Mouse (Mus musculus) common myeloid progenitor, adult 5-6 weeks (primary cell): ENCODE measurements at regions not wholly inside any gene's neighbourhood (a gene's known extent, or its start where the extent isn't known, plus 50 kb on each side); places are given as distances from the start of the nearest gene placed in this dataset.
A peak's percentile ranks its signal among the peaks of the same experiment; 100 is the strongest.

Experiments used
- ATAC-seq: replicated peaks from 2 replicates; pipeline ENCODE4 v1.8.0; 2016; ENCODE audit warnings: low read depth, mild to moderate bottlenecking, moderate TSS enrichment, inconsistent platforms; ENCODE audit not compliant: poor library complexity, severe bottlenecking

DNA sequence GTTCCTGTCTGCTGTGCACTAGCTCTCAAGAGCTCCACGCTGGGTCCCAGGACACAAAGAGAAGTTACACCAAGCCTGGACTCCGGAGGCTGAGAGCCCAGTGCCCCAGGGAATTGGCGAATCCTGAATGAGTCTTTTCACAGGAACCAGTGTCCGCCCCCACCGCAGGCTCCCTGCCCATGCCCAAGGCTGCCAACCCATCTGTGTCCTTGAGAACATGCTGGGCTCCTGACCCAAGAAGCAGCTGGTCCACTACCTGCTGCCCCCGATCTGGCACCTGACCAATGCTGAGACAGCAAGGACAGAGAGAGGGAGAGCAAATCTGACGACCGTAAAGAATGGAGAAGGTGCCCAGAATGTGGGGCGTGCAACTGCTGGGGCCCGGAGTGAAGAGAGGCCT is 85.2 kb upstream of the Cplx2 start:
- no peak for ATAC-seq

DNA sequence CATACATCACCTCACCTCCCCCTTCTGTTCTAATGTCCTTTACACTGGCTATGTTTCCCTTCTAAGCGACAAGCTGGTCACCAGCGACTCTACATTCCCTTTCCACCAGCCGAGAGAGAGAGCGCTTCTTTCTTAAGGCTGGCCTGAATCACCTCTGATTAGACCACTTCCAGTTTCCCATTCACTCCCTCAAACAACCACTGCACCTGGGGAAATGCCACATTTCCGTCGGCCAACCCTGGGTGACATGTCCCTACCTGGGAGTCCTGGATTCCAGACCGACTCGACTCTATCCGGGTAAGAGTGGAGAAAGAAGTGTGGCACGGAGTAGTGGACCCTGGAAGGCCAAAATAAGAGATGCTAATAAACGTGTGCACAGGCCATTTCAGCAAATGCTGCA is 84.5 kb upstream of the Cplx2 start:
- no peak for ATAC-seq

- no peak for ATAC-seq
Observed at GRCm38 (mm10) chr13:54290066-54290465, 81.1 kb upstream of the Cplx2 start.

GRCm38 (mm10) chr13:54292394-54292793 is 78.8 kb upstream of the Cplx2 start:
- no peak for ATAC-seq

DNA sequence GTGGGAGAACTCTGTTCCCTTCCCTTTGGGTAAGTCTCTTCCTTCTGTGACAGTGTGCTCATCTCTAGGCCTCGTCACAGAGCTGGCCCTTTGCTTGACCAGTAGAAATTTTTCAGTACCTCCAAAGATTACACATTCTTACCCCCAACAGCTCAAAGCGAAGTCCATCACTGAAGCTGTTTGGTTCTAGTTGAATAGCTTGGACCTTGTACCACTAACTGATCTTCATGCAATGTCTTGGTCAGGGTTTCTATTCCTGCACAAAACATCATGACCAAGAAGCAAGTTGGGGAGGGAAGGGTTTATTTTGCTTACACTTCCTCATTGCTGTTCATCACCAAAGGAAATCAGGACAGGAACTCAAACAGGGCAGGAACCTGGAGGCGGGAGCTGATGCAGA is 78.1 kb upstream of the Cplx2 start:
- ATAC-seq, result no peak

DNA sequence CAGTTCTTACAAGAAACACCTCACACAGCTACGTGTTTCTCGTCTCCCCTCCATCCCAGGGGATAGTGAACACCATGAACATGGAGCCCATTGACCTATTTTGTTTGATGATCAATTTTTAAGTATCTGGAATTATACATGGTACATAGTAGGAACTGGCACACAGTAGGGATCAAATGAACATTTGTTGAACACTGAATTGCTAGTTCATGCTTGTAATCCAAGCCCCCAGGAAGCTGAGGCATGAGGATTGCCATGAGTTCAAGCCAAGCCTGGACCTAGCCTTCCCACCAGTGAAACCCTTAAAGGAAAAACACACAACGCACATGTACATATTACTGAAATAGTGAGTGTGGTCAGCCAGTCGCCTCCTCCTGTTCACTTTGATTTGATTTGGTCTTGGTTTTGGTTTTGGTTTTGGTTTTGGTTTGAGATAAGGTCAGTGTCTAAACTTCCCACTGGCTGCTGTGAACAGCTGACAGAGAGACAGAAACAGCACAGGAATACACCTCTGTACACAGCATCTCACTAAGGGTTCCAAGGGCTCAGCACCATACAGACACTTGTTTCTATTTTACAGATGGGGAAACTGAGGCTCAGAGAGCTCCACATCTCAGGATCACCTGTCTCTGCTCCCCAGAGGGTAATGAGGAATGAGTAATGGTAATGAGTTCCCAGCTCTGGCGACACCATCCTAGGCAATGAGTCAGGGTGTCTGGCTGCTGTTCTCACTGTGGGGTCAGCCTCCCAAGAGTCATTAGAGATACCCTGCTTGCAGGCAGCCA is 75.5 kb upstream of the Cplx2 start:
- ATAC-seq, result no peak

DNA sequence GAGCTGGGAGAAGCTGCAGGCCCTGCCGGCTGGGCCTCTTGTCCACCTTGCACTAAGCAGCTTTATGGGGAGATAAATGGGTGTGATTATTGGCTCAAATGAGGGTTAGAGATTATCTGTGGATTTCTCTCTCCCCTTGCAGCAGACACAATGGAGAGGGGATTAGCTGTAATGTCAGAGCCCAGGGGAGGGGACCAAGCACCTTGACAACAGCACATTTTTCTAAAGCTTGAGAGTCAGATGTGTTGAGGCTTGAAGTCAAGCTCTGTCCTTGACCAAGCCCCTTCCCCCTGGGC is 74.9 kb upstream of the Cplx2 start:
- ATAC-seq, result no peak

DNA sequence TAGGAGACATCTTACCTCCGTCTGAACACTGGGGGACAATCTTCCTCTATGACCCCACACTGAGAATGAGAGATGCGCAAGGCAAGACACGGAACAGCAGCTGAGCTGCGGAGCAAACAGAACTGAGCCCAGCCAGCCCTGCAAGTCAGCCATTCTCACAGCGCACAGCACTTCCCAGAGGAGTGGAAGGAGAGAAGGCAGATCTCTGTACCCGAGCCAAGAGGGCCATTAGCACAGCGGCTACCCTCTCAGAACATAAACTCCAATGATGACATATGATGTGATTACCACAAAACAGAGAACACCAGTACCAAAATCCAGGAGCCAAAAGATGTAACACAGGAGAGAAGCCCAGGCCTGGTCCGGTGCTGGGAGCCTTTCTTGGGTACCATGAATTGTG is 72.3 kb upstream of the Cplx2 start:
- ATAC-seq, result no peak

- ATAC-seq, result no peak
Observed at GRCm38 (mm10) chr13:54299295-54299694, 71.9 kb upstream of the Cplx2 start.

GRCm38 (mm10) chr13:54301110-54301509 is 70.0 kb upstream of the Cplx2 start:
- ATAC-seq, result no peak

GRCm38 (mm10) chr13:54301677-54302076 is 69.5 kb upstream of the Cplx2 start:
- no peak for ATAC-seq

- ATAC-seq, result peak; percentile 31; the same call in 1 of the 2 replicates
Observed at GRCm38 (mm10) chr13:54302351-54303070, 68.6 kb upstream of the Cplx2 start.

GRCm38 (mm10) chr13:54303071-54303924 is 67.9 kb upstream of the Cplx2 start:
- ATAC-seq, result peak; percentile 62

GRCm38 (mm10) chr13:54304251-54304650 is 66.9 kb upstream of the Cplx2 start:
- no peak for ATAC-seq

GRCm38 (mm10) chr13:54308591-54308990 is 62.6 kb upstream of the Cplx2 start:
- no peak for ATAC-seq

DNA sequence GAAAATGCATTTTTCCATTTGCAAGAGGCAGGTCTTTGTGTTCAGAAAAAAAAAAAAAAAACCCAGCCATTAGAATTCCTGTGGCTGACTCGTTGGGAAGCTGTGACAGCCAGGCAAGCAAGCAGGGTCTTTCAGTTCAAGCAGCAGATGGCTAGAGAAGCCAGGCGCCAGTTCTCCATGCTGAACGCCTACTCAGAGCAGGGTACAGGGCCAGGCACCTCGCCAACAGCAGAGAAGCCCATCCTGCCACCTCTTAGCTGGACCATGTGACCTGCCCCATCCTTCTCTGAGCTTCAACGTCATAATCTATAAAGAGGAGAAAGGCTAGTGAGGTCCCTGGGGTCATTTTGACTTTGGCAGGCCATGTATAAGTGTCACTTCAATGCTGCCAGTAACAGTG is 61.8 kb upstream of the Cplx2 start:
- no peak for ATAC-seq

DNA sequence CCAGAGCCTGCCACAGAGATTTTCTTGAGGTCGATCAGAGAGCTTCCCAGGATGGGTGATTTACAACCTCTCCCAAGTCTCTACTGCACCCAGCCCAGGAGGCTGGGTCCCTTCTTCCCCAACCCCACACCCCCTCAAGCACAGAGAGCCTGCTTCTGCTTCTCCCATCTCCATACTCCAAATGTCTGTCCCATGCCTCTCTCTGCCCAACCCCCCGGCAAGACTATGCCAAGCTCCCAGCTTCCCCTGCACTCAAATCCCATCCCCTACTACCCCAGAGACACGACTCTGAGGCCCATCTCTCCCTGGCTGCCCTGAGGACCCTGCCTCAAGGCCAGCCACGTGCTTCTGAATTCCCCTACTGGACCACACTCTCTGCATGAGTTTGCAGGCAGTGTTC is 61.0 kb upstream of the Cplx2 start:
- no peak for ATAC-seq

DNA sequence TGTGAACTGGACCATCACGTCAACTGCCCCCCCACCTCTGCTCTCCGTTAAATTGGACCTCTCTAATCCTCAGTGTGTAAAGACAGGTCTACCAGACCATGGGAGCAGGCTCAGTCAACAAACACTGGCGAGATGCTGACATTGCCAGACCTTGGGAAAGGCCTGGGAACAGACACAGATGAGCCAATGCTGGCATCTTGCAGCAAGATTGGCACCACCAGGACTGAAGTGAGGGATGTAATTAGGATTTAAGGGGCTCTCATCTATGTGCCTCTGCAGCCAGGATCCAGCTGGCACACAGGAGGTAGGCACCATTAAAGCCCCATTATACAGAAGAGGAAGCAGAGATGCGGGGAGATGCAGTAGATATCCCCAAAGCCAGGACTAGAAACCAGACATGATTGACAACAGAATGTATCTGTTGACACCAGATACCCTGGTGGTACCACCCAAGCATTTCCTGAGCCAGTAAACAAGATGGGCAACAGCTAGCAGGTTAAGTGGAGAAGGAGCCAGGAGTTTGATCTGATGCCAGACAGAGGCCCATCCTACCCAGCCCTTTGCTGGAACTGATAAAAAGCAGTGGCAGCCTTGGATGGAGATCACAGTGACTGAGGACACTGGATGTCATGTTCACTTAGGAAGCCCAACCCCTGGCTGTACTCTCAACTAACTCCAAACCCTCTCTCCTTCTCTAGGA is 59.7 kb upstream of the Cplx2 start:
- ATAC-seq, result peak; percentile 22; the same call in 1 of the 2 replicates

GRCm38 (mm10) chr13:54312405-54313185 is 58.6 kb upstream of the Cplx2 start:
- ATAC-seq, result no peak

DNA sequence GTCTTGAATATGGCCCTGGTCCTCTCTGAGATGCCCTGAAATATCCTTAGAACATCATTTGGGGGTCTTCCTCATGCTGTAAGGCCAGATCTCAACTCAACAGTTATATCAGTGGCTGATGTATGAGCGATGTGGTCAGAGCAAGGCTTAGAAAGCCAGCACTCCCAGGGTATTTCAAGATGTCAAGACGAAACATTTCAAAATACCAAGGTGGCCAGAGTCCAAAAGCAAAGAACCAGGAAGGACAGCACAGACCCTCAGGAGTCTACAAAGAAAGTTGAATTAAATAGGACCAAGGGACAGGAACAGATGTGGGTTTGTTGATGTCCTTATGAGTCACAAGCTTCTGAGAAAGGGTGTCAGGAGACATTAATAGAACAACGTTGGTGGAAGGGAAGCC is 55.8 kb upstream of the Cplx2 start:
- ATAC-seq, result no peak
